ENCODE assay signal across 8 mouse cellular contexts in the genomic region with DNA sequence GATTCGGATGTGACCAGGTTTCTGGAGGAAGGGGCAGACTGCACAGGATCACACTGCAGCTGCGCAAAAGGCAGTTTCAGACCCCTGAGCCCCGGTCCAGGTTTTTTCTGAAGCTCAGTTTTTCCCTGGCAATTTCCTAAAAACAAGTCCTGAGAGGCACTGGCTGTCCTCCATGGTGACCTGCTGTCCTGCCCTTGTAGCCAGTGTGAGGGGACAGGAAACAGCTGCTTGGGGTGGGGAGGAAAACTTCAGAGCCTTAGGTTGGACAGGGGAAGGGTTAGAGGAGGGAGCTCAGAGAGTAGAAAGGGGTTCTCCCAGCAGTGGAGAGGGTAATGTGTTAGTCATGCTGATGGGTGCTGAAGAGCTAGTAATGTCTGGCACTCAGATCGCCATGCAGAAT. TPM values are rescaled to one million over a fixed set of nuclear protein-coding genes. Genes with fewer than 3 reads are reported as not detected.
DNase-seq lines count a peak whose midpoint lies in the region; ATAC-seq and TF ChIP-seq lines count a peak whose summit lies in the region.

No protein-coding gene starts in this region.

- peak overlapping the region; percentile 87 for H3K4me2 ChIP-seq in kidney, embryonic 15.5 days

- no peak for ATAC-seq in kidney, embryonic 15.5 days (replicated peaks; ENCODE audit: low FRiP score)
- ATAC-seq in erythroblast, adult 5-6 weeks (replicated peaks; ENCODE audit: low FRiP score, poor library complexity, severe bottlenecking): no peak

- H3K36me3 ChIP-seq in kidney, embryonic 15.5 days: no peaks in the 10 kb centered on the region

- no peak for TF ChIP-seq CTCF in olfactory bulb, adult 2 months (IDR thresholded peaks at IDR 0.05; ENCODE audit: insufficient read depth, low read depth, low read length)

- peaks cover 45% of the 10 kb centered on the region for H3K4me1 ChIP-seq in kidney, embryonic 15.5 days
- peaks cover 22% of the 10 kb centered on the region for H3K4me1 ChIP-seq in olfactory bulb, adult 2 months (ENCODE audit: control insufficient read depth, insufficient read depth, low read length)

- peak overlapping the region; percentile 55; the same call in 1 of the 2 replicates for H3K4me3 ChIP-seq in kidney, embryonic 15.5 days (replicated peaks)
- peak overlapping the region; percentile 27; the same call in 1 of the 2 replicates for H3K4me3 ChIP-seq in olfactory bulb, adult 2 months (ENCODE audit: insufficient read depth, low read depth, low read length)

- WGBS in kidney, embryonic 15.5 days: 39% methylated on average over 4 of the region's 4 CpGs
- WGBS in olfactory bulb, adult 2 months: 46% methylated on average over 4 of the region's 4 CpGs

- DNase-seq in gastrocnemius, postnatal 25 days: peak; percentile 57
- DNase-seq in gastrocnemius, postnatal 10 days: no peak
- peak; percentile 74 for DNase-seq in heart, adult 8-10 months (ENCODE audit: low spot score)
- DNase-seq in retina, postnatal 1 day: no peak
- no peak for DNase-seq in frontal cortex, adult 2 months (ENCODE audit: extremely low spot score in 1 of 2, low spot score in 1 of 2)

- H3K27me3 ChIP-seq in kidney, embryonic 15.5 days: no peaks in the 10 kb centered on the region

- H3K9ac ChIP-seq in kidney, embryonic 15.5 days: no peak overlapping the region

- no peaks in the 10 kb centered on the region for H3K9me3 ChIP-seq in kidney, embryonic 15.5 days (replicated peaks)

- no peak for TF ChIP-seq POLR2A in olfactory bulb, adult 2 months (IDR thresholded peaks at IDR 0.05; ENCODE audit: insufficient read depth, low read depth, low read length)

- H3K27ac ChIP-seq in kidney, embryonic 15.5 days: peak overlapping the region; percentile 77
- peak overlapping the region; percentile 69 for H3K27ac ChIP-seq in olfactory bulb, adult 2 months (ENCODE audit: insufficient read depth, low read depth, low read length)

RNA-seq across cellular contexts. Expression of a gene that starts 2.7 kb away (rescaled TPM):
- total RNA-seq in gastrocnemius, postnatal 25 days (2021): 10 to 100 TPM; 18.5 to 20.7 TPM
- 10 to 100 TPM; 27.6 to 33.3 TPM for total RNA-seq in gastrocnemius, postnatal 10 days (2021)
- total RNA-seq in heart, adult 8-10 months (2022): 10 to 100 TPM; 44.4 to 64.9 (median 51.3) TPM
- polyA plus RNA-seq in kidney, embryonic 15.5 days (2015; fragmentation: Nextera tagmentation; extraction: Ambion mirVana): 46.5 and 53.4 TPM in 2 replicates
- polyA plus RNA-seq in olfactory bulb, adult 2 months (2012; ENCODE audit: insufficient read depth, insufficient read length, low replicate concordance, missing spikeins): not detected in 2 replicates
- not detected in 2 replicates for total RNA-seq in erythroblast, adult 5-6 weeks (2015; ENCODE audit: low replicate concordance)
- total RNA-seq in erythroblast, adult 5-6 weeks (2017; ENCODE audit: low replicate concordance): 0.42 and 1.3 TPM in 2 replicates
- polyA plus RNA-seq in frontal cortex, adult 2 months (2012; rRNA removed): 171 and 180 TPM in 2 replicates

RNA-seq across cellular contexts. Expression of a gene that starts 11.4 kb away (rescaled TPM):
- total RNA-seq in gastrocnemius, postnatal 25 days (2021): 100 to 1,000 TPM; 538 to 612 TPM
- total RNA-seq in gastrocnemius, postnatal 10 days (2021): 1,000 to 10,000 TPM; 1,176 to 1,238 TPM
- 100 to 1,000 TPM; 691 to 822 (median 750) TPM for total RNA-seq in heart, adult 8-10 months (2022)
- 1,038 and 1,163 TPM in 2 replicates for polyA plus RNA-seq in kidney, embryonic 15.5 days (2015; fragmentation: Nextera tagmentation; extraction: Ambion mirVana)
- not detected in 2 replicates for polyA plus RNA-seq in olfactory bulb, adult 2 months (2012; ENCODE audit: insufficient read depth, insufficient read length, low replicate concordance, missing spikeins)
- total RNA-seq in erythroblast, adult 5-6 weeks (2015; ENCODE audit: low replicate concordance): 216 and 275 TPM in 2 replicates
- 302 and 335 TPM in 2 replicates for total RNA-seq in erythroblast, adult 5-6 weeks (2017; ENCODE audit: low replicate concordance)
- polyA plus RNA-seq in frontal cortex, adult 2 months (2012; rRNA removed): 683 and 811 TPM in 2 replicates

RNA-seq across cellular contexts. Expression of a gene that starts 11.4 kb away (rescaled TPM):
- total RNA-seq in gastrocnemius, postnatal 25 days (2021): 100 to 1,000 TPM; 326 to 339 TPM
- 100 to 1,000 TPM; 322 to 360 TPM for total RNA-seq in gastrocnemius, postnatal 10 days (2021)
- 100 to 1,000 TPM; 676 to 749 (median 700) TPM for total RNA-seq in heart, adult 8-10 months (2022)
- 490 and 495 TPM in 2 replicates for polyA plus RNA-seq in kidney, embryonic 15.5 days (2015; fragmentation: Nextera tagmentation; extraction: Ambion mirVana)
- polyA plus RNA-seq in olfactory bulb, adult 2 months (2012; ENCODE audit: insufficient read depth, insufficient read length, low replicate concordance, missing spikeins): 751 TPM in 1 of 2 replicates, not detected in the other
- total RNA-seq in erythroblast, adult 5-6 weeks (2015; ENCODE audit: low replicate concordance): 50.6 and 57.5 TPM in 2 replicates
- total RNA-seq in erythroblast, adult 5-6 weeks (2017; ENCODE audit: low replicate concordance): 35.4 and 46.6 TPM in 2 replicates
- polyA plus RNA-seq in frontal cortex, adult 2 months (2012; rRNA removed): 316 and 318 TPM in 2 replicates

RNA-seq across cellular contexts. Expression of a gene that starts 29.9 kb away (rescaled TPM):
- total RNA-seq in gastrocnemius, postnatal 25 days (2021): 10 to 100 TPM; 15.6 to 20.7 TPM
- 10 to 100 TPM; 15.0 to 16.5 TPM for total RNA-seq in gastrocnemius, postnatal 10 days (2021)
- total RNA-seq in heart, adult 8-10 months (2022): 10 to 100 TPM; 28.9 to 33.6 (median 33.2) TPM
- polyA plus RNA-seq in kidney, embryonic 15.5 days (2015; fragmentation: Nextera tagmentation; extraction: Ambion mirVana): 97.9 and 102 TPM in 2 replicates
- not detected in 2 replicates for polyA plus RNA-seq in olfactory bulb, adult 2 months (2012; ENCODE audit: insufficient read depth, insufficient read length, low replicate concordance, missing spikeins)
- total RNA-seq in erythroblast, adult 5-6 weeks (2015; ENCODE audit: low replicate concordance): 3.1 and 3.3 TPM in 2 replicates
- not detected in 2 replicates for total RNA-seq in erythroblast, adult 5-6 weeks (2017; ENCODE audit: low replicate concordance)
- 30.1 and 31.8 TPM in 2 replicates for polyA plus RNA-seq in frontal cortex, adult 2 months (2012; rRNA removed)

RNA-seq across cellular contexts. Expression of a gene that starts 31.4 kb away (rescaled TPM):
- total RNA-seq in gastrocnemius, postnatal 25 days (2021): 10 to 100 TPM in 1 of 2 experiments, 1 to 10 TPM in 1; 8.1 to 13.3 TPM
- total RNA-seq in gastrocnemius, postnatal 10 days (2021): 10 to 100 TPM; 22.7 to 36.0 TPM
- total RNA-seq in heart, adult 8-10 months (2022): 1 to 10 TPM; 2.9 to 9.8 (median 8.3) TPM
- 21.5 and 27.9 TPM in 2 replicates for polyA plus RNA-seq in kidney, embryonic 15.5 days (2015; fragmentation: Nextera tagmentation; extraction: Ambion mirVana)
- polyA plus RNA-seq in olfactory bulb, adult 2 months (2012; ENCODE audit: insufficient read depth, insufficient read length, low replicate concordance, missing spikeins): not detected in 2 replicates
- total RNA-seq in erythroblast, adult 5-6 weeks (2015; ENCODE audit: low replicate concordance): 0.96 and 1.5 TPM in 2 replicates
- total RNA-seq in erythroblast, adult 5-6 weeks (2017; ENCODE audit: low replicate concordance): 1.1 and 4.3 TPM in 2 replicates
- polyA plus RNA-seq in frontal cortex, adult 2 months (2012; rRNA removed): 4.2 and 4.4 TPM in 2 replicates

Comparison
In these comparisons a context has a peak if more than half of its experiments do, and no peak if none do; other contexts are left out.
1. DNase-seq: peak in gastrocnemius, postnatal 25 days (single experiment) and heart, adult 8-10 months (single experiment); none in gastrocnemius, postnatal 10 days (single experiment), retina, postnatal 1 day (single experiment) and frontal cortex, adult 2 months (0 of 2).
2. RNA of a gene that starts 2.7 kb away (total RNA-seq): 44.4 to 64.9 TPM in heart, adult 8-10 months, 27.6 to 33.3 TPM in gastrocnemius, postnatal 10 days and 18.5 to 20.7 TPM in gastrocnemius, postnatal 25 days; 0.42 to 1.3 TPM in erythroblast, adult 5-6 weeks; every median in the first group is over 4 times any median in the second.
3. RNA of a gene that starts 11.4 kb away (total RNA-seq): 676 to 749 TPM in heart, adult 8-10 months, 322 to 360 TPM in gastrocnemius, postnatal 10 days and 326 to 339 TPM in gastrocnemius, postnatal 25 days; 35.4 to 57.5 TPM in erythroblast, adult 5-6 weeks; every median in the first group is over 4 times any median in the second.